Mouse (Mus musculus) thymus, adult 2 months (tissue): ENCODE data around the gene Msi2. TPM values are rescaled to one million over a fixed set of nuclear protein-coding genes. Genes with fewer than 3 reads are reported as not detected.
A peak's percentile ranks its signal among the peaks of the same experiment; 100 is the strongest.

Experiments used
- DNase-seq: peaks from one replicate; pipeline ENCODE4 v3.0.0; 2021
- H3K27ac ChIP-seq: fragments of 200-500 bp; 2 replicates; pipeline ENCODE4 v1.5.1; 2012; ENCODE audit warnings: low read length, control low read depth; ENCODE audit not compliant: control insufficient read depth, insufficient read depth
- H3K27me3 ChIP-seq: fragments of 200-500 bp; 2 replicates; pipeline ENCODE4 v1.6.1; 2012; ENCODE audit warnings: mild to moderate bottlenecking, low read length, moderate library complexity, mixed read lengths; ENCODE audit not compliant: control insufficient read depth, insufficient read depth
- H3K36me3 ChIP-seq: fragments of 200-500 bp; 2 replicates; pipeline ENCODE4 v1.6.1; 2012; ENCODE audit warnings: mild to moderate bottlenecking, low read length, moderate library complexity; ENCODE audit not compliant: control insufficient read depth, insufficient read depth
- H3K4me1 ChIP-seq: fragments of 200-500 bp; replicated peaks from 2 replicates; pipeline ENCODE4 v1.6.1; 2012; ENCODE audit warnings: low read length; ENCODE audit not compliant: control insufficient read depth, insufficient read depth
- H3K4me3 ChIP-seq: fragments of 200-500 bp; 2 replicates; pipeline ENCODE4 v1.5.1; 2012; ENCODE audit warnings: mild to moderate bottlenecking, low read length, control low read depth, moderate library complexity; ENCODE audit not compliant: control insufficient read depth, insufficient read depth
- CTCF ChIP-seq: fragments of 200-500 bp; IDR thresholded peaks from 2 replicates; pipeline ENCODE4 v1.5.1; 2012; ENCODE audit warnings: mild to moderate bottlenecking, control low read depth, low read length, moderate library complexity, borderline replicate concordance; ENCODE audit not compliant: control insufficient read depth, poor library complexity, insufficient read depth; ENCODE audit errors: extremely low read depth
- POLR2A ChIP-seq: fragments of 200-500 bp; IDR thresholded peaks from 2 replicates; pipeline ENCODE4 v1.6.1; 2012; ENCODE audit warnings: mild to moderate bottlenecking, low read length, control low read depth, moderate library complexity; ENCODE audit not compliant: control insufficient read depth, poor library complexity, insufficient read depth; ENCODE audit errors: extremely low read depth
- WGBS: fragments of 180-500 bp; shearing (Covaris S2); methylation state at CpG from one replicate; pipeline ENCODE4 v1.1.7; 2018; 5-methylcytosine and 5-hydroxymethylcytosine counted together
- polyA plus RNA-seq: library from polyadenylated mRNA; depleted of rRNA; stranded (reverse); fragments of >200 nt; gene quantifications from 2 replicates; pipeline ENCODE4 v1.2.3, GENCODE M21; 2012

Gene Msi2
- polyA plus RNA-seq, 1 experiment, result 51.3 TPM

DNA sequence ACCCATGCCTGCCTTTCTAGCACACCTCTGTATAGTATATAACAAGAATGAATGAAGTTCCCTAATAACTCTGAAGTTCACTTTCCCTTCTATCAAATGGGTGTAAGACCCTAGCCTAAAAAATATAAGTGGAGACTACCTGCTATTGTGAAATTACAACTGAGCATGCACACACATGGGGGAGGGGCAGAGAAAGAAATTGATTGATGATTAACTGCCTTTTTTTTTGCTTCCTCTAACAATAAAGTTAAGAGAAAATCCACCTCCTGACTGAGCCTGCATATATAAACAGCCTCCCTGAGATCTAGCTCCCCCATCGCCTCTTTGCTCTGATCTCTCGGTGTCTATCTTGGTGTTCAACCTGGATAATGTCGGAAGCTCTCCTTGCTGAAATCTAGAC lies 118.1 kb downstream of the Msi2 start:
- Histone ChIP-seq H3K36me3 (no peaks in the 10 kb centered on the region), H3K27me3 (no peaks in the 10 kb centered on the region), H3K4me3 (no peak overlapping the region), H3K27ac (no peak overlapping the region), H3K4me1 (peaks cover 55% of the 10 kb centered on the region)
- WGBS, result 97% methylated on average over 3 of the region's 3 CpGs
- DNase-seq, result no peak
- TF ChIP-seq POLR2A (no peak), CTCF (no peak)

- DNase-seq, result no peak
- Histone ChIP-seq H3K4me3 (peak overlapping the region; percentile 3; the same call in 1 of the 2 replicates), H3K27me3 (no peaks in the 10 kb centered on the region), H3K36me3 (no peaks in the 10 kb centered on the region), H3K4me1 (peaks cover 58% of the 10 kb centered on the region), H3K27ac (peak overlapping the region; percentile 94)
- 10% methylated on average over 17 of the region's 17 CpGs for WGBS
- TF ChIP-seq POLR2A (no peak), CTCF (no peak)
These were observed 118.8 kb downstream of the Msi2 start for GRCm38 (mm10) chr11:88599332-88600130.

GRCm38 (mm10) chr11:88598848-88599175 lies 119.5 kb downstream of the Msi2 start:
- Histone ChIP-seq H3K4me1 (peaks cover 57% of the 10 kb centered on the region), H3K36me3 (no peaks in the 10 kb centered on the region), H3K4me3 (no peak overlapping the region), H3K27me3 (no peaks in the 10 kb centered on the region), H3K27ac (peak overlapping the region; percentile 94)
- WGBS, result 13% methylated on average over 3 of the region's 3 CpGs
- TF ChIP-seq POLR2A (no peak), CTCF (no peak)
- DNase-seq, result no peak

DNA sequence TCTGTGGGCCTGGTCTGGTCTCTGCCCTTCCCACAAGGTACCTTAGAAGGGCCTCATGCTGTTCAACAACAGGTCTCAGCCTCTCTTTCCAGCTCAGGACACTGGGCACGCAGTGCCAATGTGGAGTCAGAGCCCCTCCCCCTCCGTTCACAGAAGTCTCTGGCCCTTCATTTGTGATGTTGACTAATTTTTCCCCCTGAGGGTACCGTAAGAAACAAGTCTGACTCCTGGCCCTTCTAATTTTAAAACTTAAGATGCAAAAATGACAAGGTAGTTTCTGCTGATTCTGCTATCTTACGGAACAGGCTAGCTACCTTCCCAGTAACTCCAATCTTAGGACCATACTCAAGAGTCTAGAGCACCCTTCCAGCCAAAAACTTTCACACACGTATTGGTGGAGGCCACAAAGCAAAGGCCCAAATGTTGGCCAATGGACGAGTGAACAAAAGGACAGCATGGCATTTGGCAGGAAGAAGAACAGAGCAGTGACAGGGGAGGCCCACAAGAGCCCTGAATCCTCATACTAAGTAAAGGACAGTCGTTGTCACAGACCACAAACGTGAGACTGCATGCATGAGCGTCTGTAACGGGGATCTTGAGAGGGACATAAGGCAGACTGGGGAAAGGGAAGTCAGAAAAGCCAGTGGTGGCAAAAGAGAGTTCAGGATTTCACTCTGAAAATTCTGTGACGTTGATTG lies 120.0 kb downstream of the Msi2 start:
- WGBS, result 40% methylated on average over 11 of the region's 11 CpGs
- Histone ChIP-seq H3K4me3 (no peak overlapping the region), H3K4me1 (peaks cover 55% of the 10 kb centered on the region), H3K27me3 (no peaks in the 10 kb centered on the region), H3K36me3 (no peaks in the 10 kb centered on the region), H3K27ac (peak overlapping the region; percentile 94)
- no peak for DNase-seq
- no peak for TF ChIP-seq POLR2A
- no peak for TF ChIP-seq CTCF

GRCm38 (mm10) chr11:88595616-88596015 lies 122.7 kb downstream of the Msi2 start:
- Histone ChIP-seq H3K27me3 (no peaks in the 10 kb centered on the region), H3K4me3 (no peak overlapping the region), H3K36me3 (no peaks in the 10 kb centered on the region), H3K27ac (peak overlapping the region; percentile 81), H3K4me1 (peaks cover 49% of the 10 kb centered on the region)
- DNase-seq, result peak; percentile 64
- WGBS, result 5% methylated on average over 4 of the region's 4 CpGs
- no peak for TF ChIP-seq CTCF
- no peak for TF ChIP-seq POLR2A

GRCm38 (mm10) chr11:88594804-88595611 lies 123.3 kb downstream of the Msi2 start:
- H3K27me3 ChIP-seq, result no peaks in the 10 kb centered on the region
- 56% methylated on average over 13 of the region's 13 CpGs for WGBS
- peaks cover 49% of the 10 kb centered on the region for H3K4me1 ChIP-seq
- no peak overlapping the region for H3K4me3 ChIP-seq
- H3K27ac ChIP-seq, result peak overlapping the region; percentile 81
- DNase-seq, result no peak
- TF ChIP-seq CTCF, result no peak
- TF ChIP-seq POLR2A, result no peak
- H3K36me3 ChIP-seq, result no peaks in the 10 kb centered on the region
